Mouse (Mus musculus): ENCODE measurements at regions not wholly inside any gene's neighbourhood (a gene's known extent, or its start where the extent isn't known, plus 50 kb on each side); places are given as distances from the start of the nearest gene placed in this dataset.

DNA sequence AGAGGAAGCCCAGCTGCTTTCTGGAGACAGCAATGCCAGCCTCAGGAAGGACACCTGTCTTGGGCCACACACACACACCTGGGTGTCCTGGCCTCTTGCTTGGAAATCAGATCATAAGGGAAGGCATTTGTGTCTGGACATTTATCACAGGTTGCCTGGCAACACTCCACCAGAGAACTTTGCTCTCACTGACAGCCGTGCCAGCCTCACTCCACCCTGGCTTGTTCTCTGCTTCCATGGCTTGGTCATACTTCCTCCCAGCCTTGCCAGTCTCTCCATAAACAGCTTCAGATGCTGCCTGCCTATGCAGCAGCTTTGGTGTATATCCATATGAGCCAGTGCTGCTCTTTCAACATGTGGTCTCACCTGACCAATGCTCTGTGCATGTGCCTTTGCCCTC, 84.3 kb downstream of the Uncx start:
- TF ChIP-seq MYOG (IDR thresholded peaks at IDR 0.05; ENCODE audit: control insufficient read depth, extremely low read depth, insufficient read length) (no peak), CTCF (IDR thresholded peaks at IDR 0.05; ENCODE audit: control insufficient read depth, insufficient read depth, insufficient read length) (no peak)
